Mouse (Mus musculus) E14TG2a.4 (cell line): Measurements from ENCODE around the gene Arhgap23.

Source experiments
- H3K27me3 ChIP-seq: 2 replicates; pipeline ENCODE4 v1.6.1; 2014; ENCODE audit warnings: low read length, control low read depth; ENCODE audit not compliant: insufficient read depth
- H3K36me3 ChIP-seq: 2 replicates; pipeline ENCODE4 v1.6.1; 2014; ENCODE audit warnings: low read length, control low read depth; ENCODE audit not compliant: insufficient read depth
- H3K4me1 ChIP-seq: replicated peaks from 2 replicates; pipeline ENCODE4 v1.6.1; 2014; ENCODE audit warnings: low read depth, low read length, control low read depth
- H3K4me3 ChIP-seq: replicated peaks from 2 replicates; pipeline ENCODE4 v1.5.1; 2014; ENCODE audit warnings: mild to moderate bottlenecking, low read length
- H3K9me3 ChIP-seq: 2 replicates; pipeline ENCODE4 v1.6.1; 2014; ENCODE audit warnings: low read length, control low read depth
- CTCF ChIP-seq: conservative IDR thresholded peaks from 2 replicates; pipeline ENCODE4 v1.5.1; 2014; ENCODE audit warnings: low read length
- NANOG ChIP-seq: IDR thresholded peaks from 2 replicates; pipeline ENCODE4 v1.6.1; 2014; ENCODE audit warnings: borderline replicate concordance, low read length, mixed read lengths
- POU5F1 ChIP-seq: IDR thresholded peaks from 2 replicates; pipeline ENCODE4 v1.6.1; 2014; ENCODE audit warnings: low read length, borderline replicate concordance

Arhgap23 gene

GRCm38 (mm10) chr11:97415330-97415711 is at the start of gene Arhgap23:
Gene Arhgap23, plus strand, starts transcription at chr11:97415533.
- no peaks in the 10 kb centered on the region for H3K27me3 ChIP-seq
- TF ChIP-seq CTCF, result no peak
- TF ChIP-seq POU5F1, result no peak
- TF ChIP-seq NANOG, result no peak
- peak within 1 kb of the TSS; percentile 97 for H3K4me3 ChIP-seq
- peaks cover 88% of the 10 kb centered on the region for H3K4me1 ChIP-seq
- peaks cover 19% of the 10 kb centered on the region for H3K36me3 ChIP-seq
- no peaks in the 10 kb centered on the region for H3K9me3 ChIP-seq

- no peak overlapping the region for H3K4me3 ChIP-seq
- TF ChIP-seq NANOG, result no peak
- TF ChIP-seq POU5F1, result no peak
- TF ChIP-seq CTCF, result no peak
- H3K4me1 ChIP-seq, result peaks cover 44% of the 10 kb centered on the region
- H3K36me3 ChIP-seq, result peaks cover 28% of the 10 kb centered on the region
- H3K27me3 ChIP-seq, result peaks cover 12% of the 10 kb centered on the region
- no peaks in the 10 kb centered on the region for H3K9me3 ChIP-seq
Measured at GRCm38 (mm10) chr11:97365556-97365955, 49.8 kb upstream of the Arhgap23 start.

DNA sequence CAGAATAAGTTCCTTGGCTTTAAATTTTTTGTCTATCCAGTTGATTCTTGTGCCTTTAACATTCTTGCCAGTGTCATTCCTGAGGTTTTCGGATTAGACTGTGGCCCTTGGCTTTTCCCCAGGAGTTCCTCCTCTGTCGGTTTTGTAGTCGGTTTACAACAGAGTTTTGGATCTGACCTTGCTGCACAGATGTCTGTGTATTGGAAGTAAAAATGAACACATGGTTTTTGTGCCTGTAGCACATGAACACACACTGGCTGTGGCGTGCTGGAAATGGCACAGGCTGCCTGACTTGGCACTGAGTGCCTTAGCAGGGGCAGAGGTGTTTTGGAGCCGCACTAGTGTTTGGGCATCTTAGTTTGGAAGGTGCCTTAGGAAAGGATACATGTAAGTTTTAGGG is 46.8 kb upstream of the Arhgap23 start:
- peaks cover 35% of the 10 kb centered on the region for H3K36me3 ChIP-seq
- peaks cover 5% of the 10 kb centered on the region for H3K27me3 ChIP-seq
- peaks cover 35% of the 10 kb centered on the region for H3K4me1 ChIP-seq
- TF ChIP-seq CTCF (no peak), POU5F1 (no peak), NANOG (no peak)
- no peaks in the 10 kb centered on the region for H3K9me3 ChIP-seq
- no peak overlapping the region for H3K4me3 ChIP-seq

GRCm38 (mm10) chr11:97370329-97371091 is 44.8 kb upstream of the Arhgap23 start:
- H3K4me1 ChIP-seq, result peaks cover 15% of the 10 kb centered on the region
- H3K27me3 ChIP-seq, result no peaks in the 10 kb centered on the region
- no peak for TF ChIP-seq POU5F1
- TF ChIP-seq CTCF, result no peak
- no peak for TF ChIP-seq NANOG
- no peaks in the 10 kb centered on the region for H3K9me3 ChIP-seq
- peaks cover 51% of the 10 kb centered on the region for H3K36me3 ChIP-seq
- no peak overlapping the region for H3K4me3 ChIP-seq

- peaks cover 54% of the 10 kb centered on the region for H3K36me3 ChIP-seq
- H3K27me3 ChIP-seq, result no peaks in the 10 kb centered on the region
- TF ChIP-seq POU5F1, result no peak
- H3K9me3 ChIP-seq, result no peaks in the 10 kb centered on the region
- peaks cover 18% of the 10 kb centered on the region for H3K4me1 ChIP-seq
- H3K4me3 ChIP-seq, result no peak overlapping the region
Measured at GRCm38 (mm10) chr11:97372159-97372864, 43.0 kb upstream of the Arhgap23 start.

- H3K9me3 ChIP-seq, result no peaks in the 10 kb centered on the region
- no peaks in the 10 kb centered on the region for H3K27me3 ChIP-seq
- peaks cover 57% of the 10 kb centered on the region for H3K36me3 ChIP-seq
- TF ChIP-seq POU5F1, result no peak
- TF ChIP-seq NANOG, result no peak
- no peak for TF ChIP-seq CTCF
- H3K4me3 ChIP-seq, result no peak overlapping the region
- H3K4me1 ChIP-seq, result peaks cover 14% of the 10 kb centered on the region
Measured at GRCm38 (mm10) chr11:97373402-97373801, 41.9 kb upstream of the Arhgap23 start.

DNA sequence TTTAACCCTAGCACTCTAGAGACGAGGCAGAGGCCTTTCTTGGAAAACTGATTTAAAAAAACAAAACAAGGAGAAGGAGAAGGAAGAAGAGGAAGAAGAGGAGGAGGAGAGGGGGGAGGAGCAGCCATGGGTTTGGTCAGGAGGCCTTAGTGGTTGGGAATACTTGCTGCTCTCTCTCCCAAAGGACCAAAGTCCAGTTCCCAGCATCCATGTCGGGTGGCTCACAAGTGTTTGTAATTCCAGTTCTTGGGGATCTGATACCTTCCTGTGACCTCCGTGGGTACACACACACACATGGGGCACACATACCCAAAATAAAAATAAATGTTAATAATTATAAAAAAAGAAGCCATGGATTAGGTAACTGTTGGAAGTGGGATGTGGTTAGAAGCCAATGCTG is 35.3 kb upstream of the Arhgap23 start:
- Histone ChIP-seq H3K27me3 (no peaks in the 10 kb centered on the region), H3K4me3 (no peak overlapping the region), H3K36me3 (peaks cover 76% of the 10 kb centered on the region), H3K9me3 (no peaks in the 10 kb centered on the region), H3K4me1 (peaks cover 11% of the 10 kb centered on the region)
- TF ChIP-seq CTCF (no peak), POU5F1 (no peak), NANOG (no peak)

- H3K9me3 ChIP-seq, result no peaks in the 10 kb centered on the region
- no peaks in the 10 kb centered on the region for H3K27me3 ChIP-seq
- TF ChIP-seq POU5F1 (no peak), CTCF (no peak), NANOG (no peak)
- H3K4me3 ChIP-seq, result no peak overlapping the region
- H3K36me3 ChIP-seq, result peaks cover 63% of the 10 kb centered on the region
- H3K4me1 ChIP-seq, result peaks cover 16% of the 10 kb centered on the region
Measured at GRCm38 (mm10) chr11:97383017-97383416, 32.3 kb upstream of the Arhgap23 start.
